Mouse (Mus musculus): ENCODE measurements at regions not wholly inside any gene's neighbourhood (a gene's known extent, or its start where the extent isn't known, plus 50 kb on each side); places are given as distances from the start of the nearest gene placed in this dataset.
A peak's percentile ranks its signal among the peaks of the same experiment; 100 is the strongest.

DNA sequence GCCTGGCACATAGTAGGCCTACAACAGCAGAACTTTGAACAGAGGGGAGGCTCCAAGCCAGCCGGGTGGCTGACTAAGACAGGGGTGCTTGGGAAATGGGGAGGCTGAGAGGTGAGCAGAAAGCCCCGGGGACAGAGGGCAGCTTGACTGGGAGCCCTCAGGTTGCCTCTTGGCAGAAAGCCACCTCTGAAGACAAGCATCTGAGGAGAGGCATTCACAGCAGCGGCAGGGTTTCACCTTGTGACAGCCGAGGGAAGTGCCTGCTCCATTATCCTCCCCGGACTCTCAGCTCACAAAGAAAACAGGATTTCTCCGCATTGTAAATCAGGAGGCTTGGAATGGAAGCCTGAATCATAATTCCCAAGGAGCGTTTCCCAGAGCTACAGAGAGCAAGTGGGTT lies 146.8 kb upstream of the Zmiz1 start:
- Histone ChIP-seq H3K9me3 (replicated peaks; ENCODE audit: low read length) (no peaks in the 10 kb centered on the region), H3K4me3 (replicated peaks; ENCODE audit: low read depth, low read length) (no peak overlapping the region), H3K27me3 (ENCODE audit: insufficient read depth, low read length) (no peaks in the 10 kb centered on the region), H3K27ac (no peak overlapping the region), H3K4me2 (ENCODE audit: low read length) (no peak overlapping the region), H3K4me1 (replicated peaks; ENCODE audit: insufficient read depth, low read length) (peaks cover 7% of the 10 kb centered on the region; the same call in 1 of the 2 replicates), H3K9ac (ENCODE audit: low read depth, low read length) (no peak overlapping the region), H3K36me3 (ENCODE audit: insufficient read depth, low read length) (no peaks in the 10 kb centered on the region)
- peak; percentile 33; the same call in 1 of the 2 replicates for TF ChIP-seq CTCF (IDR thresholded peaks at IDR 0.05; ENCODE audit: low read depth)
- 8% methylated on average over 7 of the region's 7 CpGs for WGBS
- DNase-seq (ENCODE audit: low spot score) (peak; percentile 86), ATAC-seq (replicated peaks; ENCODE audit: low FRiP score, low read depth) (no peak; the same call in 1 of the 2 replicates)

DNA sequence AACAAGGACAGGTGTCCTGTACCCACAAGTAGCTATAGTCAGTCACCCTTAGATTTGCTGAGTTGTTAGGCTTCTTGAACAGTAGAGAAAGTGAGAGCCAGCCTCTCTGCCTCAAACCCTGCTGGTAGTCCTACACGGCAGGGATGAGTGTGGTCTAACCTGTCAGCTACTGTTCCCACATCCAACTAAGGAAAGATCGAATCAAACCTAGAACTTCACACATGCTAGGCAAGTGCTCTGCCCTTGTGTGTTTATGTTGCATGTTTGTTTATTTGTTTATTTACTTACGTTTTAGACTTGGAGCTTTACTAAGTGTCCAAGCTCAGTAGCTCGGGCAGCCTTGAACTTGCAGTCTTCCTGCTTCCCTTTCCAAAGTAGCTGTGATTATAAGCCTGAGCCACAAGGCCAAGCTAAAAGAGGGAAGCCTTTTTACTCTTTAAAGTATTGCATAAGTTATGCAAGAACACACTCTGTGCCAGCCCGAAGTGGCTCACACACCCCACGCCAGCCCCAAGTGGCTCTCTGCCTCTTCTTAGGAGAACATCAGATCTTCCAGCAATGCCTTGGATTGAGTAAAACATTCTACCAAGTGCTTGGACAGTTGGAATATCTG lies 146.1 kb upstream of the Zmiz1 start:
- Histone ChIP-seq H3K4me2 (ENCODE audit: low read length) (no peak overlapping the region), H3K4me3 (replicated peaks; ENCODE audit: low read depth, low read length) (no peak overlapping the region), H3K27ac (no peak overlapping the region), H3K9ac (ENCODE audit: low read depth, low read length) (no peak overlapping the region), H3K27me3 (ENCODE audit: insufficient read depth, low read length) (no peaks in the 10 kb centered on the region), H3K9me3 (replicated peaks; ENCODE audit: low read length) (no peaks in the 10 kb centered on the region), H3K36me3 (ENCODE audit: insufficient read depth, low read length) (no peaks in the 10 kb centered on the region), H3K4me1 (replicated peaks; ENCODE audit: insufficient read depth, low read length) (peaks cover 13% of the 10 kb centered on the region; the same call in 1 of the 2 replicates)
- TF ChIP-seq CTCF (IDR thresholded peaks at IDR 0.05; ENCODE audit: low read depth): no peak
- ATAC-seq (replicated peaks; ENCODE audit: low FRiP score, low read depth) (no peak), DNase-seq (ENCODE audit: low spot score) (no peak)
- 81% methylated on average over 6 of the region's 6 CpGs for WGBS

DNA sequence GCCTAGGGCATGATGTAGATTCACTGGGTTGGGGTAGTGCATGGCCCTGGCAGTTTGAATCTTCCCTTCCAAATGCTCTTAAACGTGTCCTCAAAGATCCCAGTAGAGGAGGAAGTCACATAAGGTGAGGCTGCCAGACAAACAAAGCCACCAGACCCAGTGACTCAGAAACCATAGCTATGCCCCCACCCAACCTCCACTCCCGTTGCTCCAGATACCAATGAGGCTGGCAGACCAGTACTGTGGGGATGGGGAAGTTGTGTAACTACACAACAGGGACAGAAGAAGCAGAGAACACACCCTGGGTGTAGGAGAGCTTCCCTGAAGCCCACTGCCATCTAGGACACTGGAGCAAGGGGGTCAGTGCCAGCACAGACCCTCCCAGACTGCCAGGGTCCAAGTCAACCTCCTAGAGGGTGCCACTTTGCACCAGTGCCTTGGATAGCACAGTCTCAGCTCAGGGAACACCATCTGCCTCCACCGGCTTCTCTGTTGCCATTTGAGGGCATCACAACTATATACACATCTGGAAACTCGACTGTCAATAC lies 145.2 kb upstream of the Zmiz1 start:
- 78% methylated on average over 4 of the region's 4 CpGs for WGBS
- Histone ChIP-seq H3K9me3 (replicated peaks; ENCODE audit: low read length) (no peaks in the 10 kb centered on the region), H3K36me3 (ENCODE audit: insufficient read depth, low read length) (no peaks in the 10 kb centered on the region), H3K27me3 (ENCODE audit: insufficient read depth, low read length) (no peaks in the 10 kb centered on the region), H3K9ac (ENCODE audit: low read depth, low read length) (no peak overlapping the region), H3K4me3 (replicated peaks; ENCODE audit: low read depth, low read length) (no peak overlapping the region), H3K27ac (no peak overlapping the region), H3K4me1 (replicated peaks; ENCODE audit: insufficient read depth, low read length) (peaks cover 19% of the 10 kb centered on the region; the same call in 1 of the 2 replicates), H3K4me2 (ENCODE audit: low read length) (no peak overlapping the region)
- ATAC-seq (replicated peaks; ENCODE audit: low FRiP score, low read depth): no peak
- TF ChIP-seq CTCF (IDR thresholded peaks at IDR 0.05; ENCODE audit: low read depth): no peak
- no peak for DNase-seq (ENCODE audit: low spot score)

DNA sequence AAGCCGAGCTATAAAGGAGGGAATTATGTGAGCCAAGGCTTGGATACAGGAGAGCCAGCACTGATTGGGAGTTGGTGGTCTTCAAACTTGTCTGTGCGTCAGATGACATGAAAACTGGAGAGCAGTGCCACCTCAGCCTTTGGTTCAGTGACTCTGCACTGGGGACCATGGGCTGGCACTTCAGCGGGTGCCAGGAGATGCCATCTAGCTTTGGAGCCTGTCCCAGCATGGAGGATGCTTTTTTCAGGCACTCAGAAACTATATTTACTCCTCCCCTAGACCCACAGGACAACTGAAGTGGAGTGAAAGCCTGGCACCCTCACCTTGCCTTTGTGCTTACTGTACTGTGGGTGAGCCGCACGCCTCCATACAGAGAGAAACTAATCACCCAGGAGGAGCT lies 142.5 kb upstream of the Zmiz1 start:
- no peak for ATAC-seq (replicated peaks; ENCODE audit: low FRiP score, low read depth)
- Histone ChIP-seq H3K27ac (no peak overlapping the region), H3K9me3 (replicated peaks; ENCODE audit: low read length) (no peaks in the 10 kb centered on the region), H3K4me2 (ENCODE audit: low read length) (no peak overlapping the region), H3K4me3 (replicated peaks; ENCODE audit: low read depth, low read length) (no peak overlapping the region), H3K36me3 (ENCODE audit: insufficient read depth, low read length) (no peaks in the 10 kb centered on the region), H3K9ac (ENCODE audit: low read depth, low read length) (no peak overlapping the region), H3K4me1 (replicated peaks; ENCODE audit: insufficient read depth, low read length) (0 out of 2 replicates have a peak, but pooled peaks cover 13% of the 10 kb centered on the region), H3K27me3 (ENCODE audit: insufficient read depth, low read length) (no peaks in the 10 kb centered on the region)
- no peak for TF ChIP-seq CTCF (IDR thresholded peaks at IDR 0.05; ENCODE audit: low read depth)
- WGBS: 96% methylated on average over 5 of the region's 5 CpGs
- DNase-seq (ENCODE audit: low spot score): no peak

DNA sequence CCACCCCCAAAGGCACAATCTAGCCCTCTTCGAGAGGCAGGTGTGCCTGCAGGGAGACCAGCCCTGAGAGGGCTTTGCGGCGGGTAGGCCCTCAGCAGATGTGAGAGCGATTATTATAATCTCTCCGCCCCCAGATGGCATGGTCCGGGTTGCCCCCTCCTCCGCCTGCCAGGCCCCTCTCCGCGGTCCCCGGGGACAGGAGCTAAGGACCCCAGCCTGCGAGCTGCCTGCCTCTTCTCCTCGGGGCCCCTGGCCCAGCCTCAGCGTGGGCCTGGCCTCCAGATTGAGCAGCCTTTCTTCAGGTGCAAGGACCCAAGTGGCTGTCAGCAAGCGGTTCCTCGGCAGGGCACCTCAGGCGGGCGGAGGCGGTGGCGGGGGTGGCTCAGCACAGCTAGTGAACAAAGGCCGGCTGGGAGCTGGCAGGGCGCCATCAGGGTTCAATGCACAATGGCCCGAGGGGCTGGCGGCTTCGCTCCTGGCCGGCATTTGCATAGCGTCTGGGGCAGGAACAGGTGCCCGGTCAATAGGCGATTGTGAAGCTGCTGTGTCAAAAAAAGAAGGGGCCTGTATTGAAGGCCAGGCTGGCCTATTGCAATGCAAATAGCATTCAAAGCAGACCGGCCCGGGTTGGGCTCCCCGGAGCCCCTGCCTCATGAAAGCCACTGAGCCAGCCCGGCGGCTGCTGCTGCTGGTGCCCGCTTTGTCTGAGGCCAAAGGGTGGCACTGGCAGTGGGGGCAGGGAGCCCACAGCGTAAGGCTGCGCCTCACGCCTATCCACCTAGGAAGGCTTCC lies 141.1 kb upstream of the Zmiz1 start:
- 12% methylated on average over 37 of the region's 37 CpGs for WGBS
- Histone ChIP-seq H3K4me1 (replicated peaks; ENCODE audit: insufficient read depth, low read length) (0 out of 2 replicates have a peak, but pooled peaks cover 13% of the 10 kb centered on the region), H3K27me3 (ENCODE audit: insufficient read depth, low read length) (no peaks in the 10 kb centered on the region), H3K4me2 (ENCODE audit: low read length) (peak overlapping the region; percentile 39), H3K4me3 (replicated peaks; ENCODE audit: low read depth, low read length) (no peak overlapping the region), H3K9ac (ENCODE audit: low read depth, low read length) (peak overlapping the region; percentile 19; the same call in 1 of the 2 replicates), H3K36me3 (ENCODE audit: insufficient read depth, low read length) (no peaks in the 10 kb centered on the region), H3K9me3 (replicated peaks; ENCODE audit: low read length) (no peaks in the 10 kb centered on the region), H3K27ac (peak overlapping the region; percentile 55; the same call in 1 of the 2 replicates)
- ATAC-seq (replicated peaks; ENCODE audit: low FRiP score, low read depth) (peak; percentile 90), DNase-seq (ENCODE audit: low spot score) (peak; percentile 86)
- no peak for TF ChIP-seq CTCF (IDR thresholded peaks at IDR 0.05; ENCODE audit: low read depth)

DNA sequence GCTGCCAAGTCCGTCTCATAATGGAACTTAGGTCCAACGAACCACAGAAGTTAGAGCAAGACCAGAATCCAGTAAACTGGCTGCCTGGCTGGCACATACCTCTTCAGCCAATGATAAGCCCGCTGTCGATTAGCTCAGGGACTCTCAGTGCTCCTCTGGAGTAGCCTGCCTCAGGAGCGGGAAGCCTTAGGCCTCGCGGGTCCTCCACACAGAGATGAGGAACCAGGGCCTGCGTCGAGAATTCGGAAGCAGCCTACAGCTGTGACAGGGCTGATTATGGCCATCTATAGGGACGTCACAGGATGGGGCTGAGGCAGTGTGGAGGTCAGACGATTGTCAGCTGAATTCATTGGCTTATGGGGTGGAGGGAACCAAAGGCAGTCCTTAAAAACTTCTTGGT lies 140.1 kb upstream of the Zmiz1 start:
- H3K36me3 ChIP-seq (ENCODE audit: insufficient read depth, low read length): no peaks in the 10 kb centered on the region
- no peak overlapping the region for H3K4me2 ChIP-seq (ENCODE audit: low read length)
- 0 out of 2 replicates have a peak, but pooled peaks cover 13% of the 10 kb centered on the region for H3K4me1 ChIP-seq (replicated peaks; ENCODE audit: insufficient read depth, low read length)
- H3K9ac ChIP-seq (ENCODE audit: low read depth, low read length): no peak overlapping the region
- no peak overlapping the region for H3K4me3 ChIP-seq (replicated peaks; ENCODE audit: low read depth, low read length)
- H3K27ac ChIP-seq: no peak overlapping the region
- H3K9me3 ChIP-seq (replicated peaks; ENCODE audit: low read length): no peaks in the 10 kb centered on the region
- DNase-seq (ENCODE audit: low spot score): no peak
- no peak for TF ChIP-seq CTCF (IDR thresholded peaks at IDR 0.05; ENCODE audit: low read depth)
- ATAC-seq (replicated peaks; ENCODE audit: low FRiP score, low read depth): no peak
- 80% methylated on average over 12 of the region's 12 CpGs for WGBS
- no peaks in the 10 kb centered on the region for H3K27me3 ChIP-seq (ENCODE audit: insufficient read depth, low read length)
